Mouse (Mus musculus) Patski (cell line): ENCODE measurements around the gene 1700003F12Rik. TPM values are rescaled to one million over a fixed set of nuclear protein-coding genes. Genes with fewer than 3 reads are reported as not detected.
A peak's percentile ranks its signal among the peaks of the same experiment; 100 is the strongest.

ENCODE experiments used
- ATAC-seq: fragments of 100-300 bp; one replicate; pipeline ENCODE4 v1.8.0; 2021
- CTCF ChIA-PET: fragments of 350-600 bp; sonication (Branson Sonifier 250); formaldehyde crosslinking; loops from one replicate; lab custom pipeline; 2022; ENCODE audit warnings: inconsistent platforms; lab: Charles Lee
- POLR2A ChIA-PET: fragments of 350-600 bp; sonication (Branson Sonifier 250); formaldehyde crosslinking; loops from one replicate; lab custom pipeline; 2022; ENCODE audit warnings: antibody characterized with exemption, inconsistent platforms; lab: Charles Lee
- DNase-seq: peaks from one replicate; pipeline ENCODE4 v3.0.0-alpha.2; 2011; ENCODE audit warnings: low read depth, low spot score
- H3K27me3 ChIP-seq: fragments of 371-371 bp; one replicate; pipeline ENCODE4 v1.5.1; 2021
- CTCF ChIP-seq: fragments of 100-300 bp; IDR thresholded peaks from one replicate; pipeline ENCODE4 v1.5.1; 2021
- in situ Hi-C: fragments of 300-500 bp; cut with MboI; formaldehyde crosslinking; loops from 3 replicates; pipeline ENCODE4 v1.11.1; 2018; ENCODE audit warnings: low pct_unique_long_range_greater_than_20kb, mixed read lengths
- polyA plus RNA-seq: library from polyadenylated mRNA; unstranded; gene quantifications from one replicate; pipeline ENCODE4 v1.2.3, GENCODE M21; 2021

1700003F12Rik gene
- 0.35 TPM for polyA plus RNA-seq

DNA sequence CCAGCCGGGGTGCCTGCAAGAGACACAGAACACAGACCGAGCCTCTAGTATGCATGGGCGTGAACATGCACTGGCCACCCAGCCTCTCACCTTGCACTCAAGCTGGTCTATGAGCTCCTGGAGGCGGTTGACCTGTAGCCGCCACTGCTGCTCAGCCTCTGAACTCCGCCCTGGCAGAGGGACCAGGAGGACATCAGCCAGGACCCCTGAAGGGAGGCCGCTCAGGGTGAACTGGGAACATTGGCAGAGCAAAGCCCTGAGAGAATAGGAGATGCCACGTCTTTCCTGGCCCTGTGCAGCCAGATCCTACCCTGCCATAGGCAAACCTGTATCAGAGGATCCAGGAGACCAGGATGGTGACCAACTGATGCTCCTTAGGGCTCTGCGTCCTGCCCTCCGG lies at the start of gene 1700003F12Rik:
Gene 1700003F12Rik (plus strand): TSS at position 375 of the 400 bp plus-strand sequence.
- no peak for DNase-seq
- in situ Hi-C loops = no loop called here
- ChIA-PET POLR2A (no interaction called here), CTCF (no interaction called here)
- no peak for ATAC-seq
- no peaks in the 10 kb centered on the region for H3K27me3 ChIP-seq
- TF ChIP-seq CTCF = no peak

DNA sequence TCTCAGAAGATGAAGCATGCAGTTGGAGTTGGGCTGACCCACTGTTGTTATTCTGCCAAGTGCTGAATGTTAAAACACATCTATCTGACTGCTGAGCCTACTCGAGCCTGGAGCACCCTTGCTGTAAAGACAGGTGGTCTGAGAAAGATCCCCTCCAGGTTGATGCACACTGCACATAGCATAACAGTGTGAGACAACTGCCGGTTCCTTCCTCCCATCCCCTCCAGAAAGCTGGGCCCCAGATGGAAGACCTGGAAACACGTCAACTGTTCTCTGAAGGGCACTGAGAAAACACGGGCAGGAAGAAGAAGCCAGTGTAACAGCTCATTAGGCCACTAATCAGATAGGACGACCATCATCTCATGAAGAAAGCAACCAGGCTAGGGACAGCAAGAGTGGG lies 48.3 kb upstream of the 1700003F12Rik start:
- POLR2A ChIA-PET = no interaction called here
- in situ Hi-C loops = no loop called here
- no peak for TF ChIP-seq CTCF
- H3K27me3 ChIP-seq = no peaks in the 10 kb centered on the region
- no peak for ATAC-seq
- CTCF ChIA-PET = interaction anchor here (1.8 kb wide), 1 partner anchor 9 kb away, joined by 4 read pairs; no protein-coding TSS in a partner anchor
- DNase-seq = no peak

GRCm38 (mm10) chr2:154499717-154500247 lies 47.1 kb upstream of the 1700003F12Rik start:
- ATAC-seq = no peak
- no peaks in the 10 kb centered on the region for H3K27me3 ChIP-seq
- TF ChIP-seq CTCF = no peak
- ChIA-PET POLR2A (interaction anchor here (0.6 to 0.8 kb wide), 2 partner anchors 38 to 162 kb away, joined by 4 read pairs; no protein-coding TSS in a partner anchor), CTCF (interaction anchor here (0.9 kb wide), 1 partner anchor 14 kb away, joined by 3 read pairs; no protein-coding TSS in a partner anchor)
- in situ Hi-C loops = no loop called here
- no peak for DNase-seq

DNA sequence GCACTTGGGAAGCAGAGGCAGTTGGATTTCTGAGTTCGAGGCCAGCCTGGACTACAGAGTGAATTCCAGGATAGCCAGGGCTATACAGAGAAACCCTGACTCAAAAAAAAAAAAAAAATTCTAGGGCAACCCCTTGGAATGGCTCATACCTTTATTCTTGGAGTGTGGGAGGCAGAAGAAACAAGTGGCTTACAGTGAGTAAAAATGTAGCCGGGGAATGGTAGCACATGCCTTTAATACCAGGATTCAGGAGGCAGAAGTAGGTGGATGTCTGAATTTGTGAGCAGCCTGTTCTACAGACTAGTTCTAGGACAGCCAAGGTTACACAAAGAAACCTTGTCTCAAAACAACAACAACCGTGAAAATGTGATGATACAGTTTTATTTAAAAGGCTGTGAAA lies 46.1 kb upstream of the 1700003F12Rik start:
- in situ Hi-C loops = no loop called here
- ATAC-seq = no peak
- DNase-seq = no peak
- TF ChIP-seq CTCF = no peak
- CTCF ChIA-PET = interaction anchor here (1.1 kb wide), 1 partner anchor 61 kb away, joined by 4 read pairs; no protein-coding TSS in a partner anchor
- H3K27me3 ChIP-seq = no peaks in the 10 kb centered on the region
- POLR2A ChIA-PET = no interaction called here

- POLR2A ChIA-PET = interaction anchor here (0.7 kb wide), 1 partner anchor 21 kb away, joined by 3 read pairs; no protein-coding TSS in a partner anchor
- no peak for TF ChIP-seq CTCF
- no peaks in the 10 kb centered on the region for H3K27me3 ChIP-seq
- in situ Hi-C loops = no loop called here
- no peak for DNase-seq
- CTCF ChIA-PET = interaction anchor here (1.1 to 1.9 kb wide), 7 partner anchors 14 to 91 kb away, joined by 3 to 6 read pairs (median 3); partner anchors contain the start of gene Cbfa2t2
- ATAC-seq = no peak
Observed at GRCm38 (mm10) chr2:154507076-154507475, 39.8 kb upstream of the 1700003F12Rik start.

GRCm38 (mm10) chr2:154507566-154508283 lies 39.2 kb upstream of the 1700003F12Rik start:
- in situ Hi-C loops = no loop called here
- DNase-seq = no peak
- TF ChIP-seq CTCF = peak; percentile 47
- CTCF ChIA-PET = interaction anchor here (0.8 to 1.9 kb wide), 10 partner anchors 9 to 92 kb away, joined by 3 to 6 read pairs (median 4); partner anchors contain the start of gene Cbfa2t2
- POLR2A ChIA-PET = no interaction called here
- no peak for ATAC-seq
- no peaks in the 10 kb centered on the region for H3K27me3 ChIP-seq

DNA sequence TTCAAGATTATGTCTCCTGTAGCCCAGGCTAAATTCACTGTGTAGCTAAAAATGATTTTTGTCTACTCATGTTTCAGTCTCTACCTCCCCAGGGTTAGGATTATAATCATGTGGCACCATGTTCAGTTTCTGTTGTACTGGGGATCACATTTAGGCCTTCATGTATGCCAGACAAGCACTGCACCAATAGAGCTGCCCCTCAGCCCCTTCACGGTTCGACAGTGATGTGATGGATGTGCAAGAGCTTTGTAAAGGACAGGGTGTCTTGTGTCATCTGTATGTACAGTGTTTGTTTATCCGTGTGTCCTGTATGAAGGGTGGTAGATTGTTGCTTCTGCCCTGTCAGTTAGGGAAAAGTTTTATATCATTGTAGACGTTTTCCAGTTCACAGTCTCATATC lies 38.4 kb upstream of the 1700003F12Rik start:
- TF ChIP-seq CTCF = no peak

GRCm38 (mm10) chr2:154510141-154510540 lies 36.7 kb upstream of the 1700003F12Rik start:
- H3K27me3 ChIP-seq = no peaks in the 10 kb centered on the region
- CTCF ChIA-PET = interaction anchor here (0.9 to 1.8 kb wide), 2 partner anchors 17 to 44 kb away, joined by 3 to 5 read pairs; no protein-coding TSS in a partner anchor
- ATAC-seq (no peak), DNase-seq (no peak)
- no peak for TF ChIP-seq CTCF
- in situ Hi-C loops = no loop called here
- POLR2A ChIA-PET = no interaction called here

More for the DNA sequence above, 38.4 kb upstream of the 1700003F12Rik start:
- in situ Hi-C loops = no loop called here
- H3K27me3 ChIP-seq = no peaks in the 10 kb centered on the region
- CTCF ChIA-PET = interaction anchor here (0.9 to 1.9 kb wide), 6 partner anchors 8 to 68 kb away, joined by 3 to 6 read pairs (median 4); no protein-coding TSS in a partner anchor
- POLR2A ChIA-PET = interaction anchor here (0.6 kb wide), 1 partner anchor 11 kb away, joined by 3 read pairs; no protein-coding TSS in a partner anchor
- DNase-seq = no peak
- no peak for ATAC-seq

DNA sequence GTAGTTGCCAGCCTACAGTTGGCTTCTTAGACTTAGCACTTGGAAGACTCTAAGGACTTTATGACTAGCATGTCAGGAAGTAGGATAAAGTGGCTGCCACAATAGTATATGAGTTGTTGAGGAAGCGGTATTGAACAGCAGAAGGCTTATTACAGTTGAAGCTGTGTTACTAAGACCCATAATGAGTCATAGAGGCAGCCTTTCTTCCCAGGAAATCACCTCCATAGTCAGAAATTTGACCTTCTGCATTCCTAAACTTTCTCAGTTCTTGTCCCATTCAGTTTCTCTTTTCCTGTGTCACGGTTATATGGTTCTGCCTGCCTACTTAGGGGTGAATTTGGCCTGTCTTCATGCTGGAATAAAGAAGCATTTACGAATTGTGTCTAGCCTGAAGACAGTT lies 29.9 kb upstream of the 1700003F12Rik start:
- ATAC-seq (peak; percentile 69), DNase-seq (no peak)
- in situ Hi-C loops = no loop called here
- ChIA-PET POLR2A (interaction anchor here (1.6 kb wide), 1 partner anchor 81 kb away, joined by 3 read pairs; no protein-coding TSS in a partner anchor), CTCF (interaction anchor here (1.2 kb wide), 1 partner anchor 9 kb away, joined by 4 read pairs; no protein-coding TSS in a partner anchor)
- H3K27me3 ChIP-seq = no peaks in the 10 kb centered on the region
- TF ChIP-seq CTCF = no peak

- TF ChIP-seq CTCF = no peak
- ChIA-PET CTCF (no interaction called here), POLR2A (interaction anchor here (1.6 kb wide), 1 partner anchor 82 kb away, joined by 3 read pairs; no protein-coding TSS in a partner anchor)
- in situ Hi-C loops = no loop called here
- DNase-seq (no peak), ATAC-seq (no peak)
- no peaks in the 10 kb centered on the region for H3K27me3 ChIP-seq
Observed at GRCm38 (mm10) chr2:154517424-154517823, 29.5 kb upstream of the 1700003F12Rik start.
